Mouse (Mus musculus) midbrain, embryonic 10.5 days (tissue): Measurements from ENCODE around the gene Scube3. TPM values are rescaled to one million over a fixed set of nuclear protein-coding genes. Genes with fewer than 3 reads are reported as not detected.
"Not testable (repeated sequence)": the region's sequence is repeated elsewhere in the genome, so short reads cannot be mapped to it uniquely, and the experiment has no call there.

Experiments
- DNase-seq: peaks from one replicate; pipeline ENCODE4 v3.0.0-alpha.2; 2017; ENCODE audit warnings: low spot score
- H3K27ac ChIP-seq: fragments of 300-500 bp; sonication (generic); replicated peaks from 2 replicates; pipeline ENCODE4 v1.5.1; 2016; ENCODE audit warnings: mild to moderate bottlenecking
- H3K27me3 ChIP-seq: fragments of 300-500 bp; sonication (generic); 2 replicates; pipeline ENCODE4 v1.6.1; 2016; ENCODE audit warnings: low read depth, mild to moderate bottlenecking; ENCODE audit not compliant: poor library complexity, severe bottlenecking
- H3K36me3 ChIP-seq: fragments of 300-500 bp; sonication (generic); 2 replicates; pipeline ENCODE4 v1.6.1; 2016; ENCODE audit warnings: mild to moderate bottlenecking, moderate library complexity
- H3K4me1 ChIP-seq: fragments of 300-500 bp; sonication (generic); 2 replicates; pipeline ENCODE4 v1.6.1; 2016
- H3K4me3 ChIP-seq: fragments of 300-500 bp; sonication (generic); 2 replicates; pipeline ENCODE4 v1.5.1; 2016; ENCODE audit warnings: mild to moderate bottlenecking, moderate library complexity
- H3K9me3 ChIP-seq: fragments of 300-500 bp; sonication (generic); replicated peaks from 2 replicates; pipeline ENCODE4 v1.6.1; 2016; ENCODE audit warnings: mild to moderate bottlenecking
- WGBS: fragments of 180-500 bp; shearing (Covaris S2); methylation state at CpG from one replicate; pipeline ENCODE4 v1.1.7; 2016; 5-methylcytosine and 5-hydroxymethylcytosine counted together
- polyA plus RNA-seq: library from polyadenylated mRNA; unstranded; fragments of >200 nt; fragmentation: Nextera tagmentation; extraction: Ambion mirVana; gene quantifications from 2 replicates; pipeline ENCODE4 v1.2.1, GENCODE M21; 2016

The Scube3 gene
- polyA plus RNA-seq, 1 experiment from 2014 or later = 10.8 TPM

GRCm38 (mm10) chr17:28212391-28212790 lies 70.5 kb downstream of the Scube3 start:
- 0 out of 2 replicates have a peak overlapping the region, but pooled peaks have one; percentile 19 for H3K27ac ChIP-seq
- H3K36me3 ChIP-seq = no peaks in the 10 kb centered on the region
- DNase-seq = no peak
- no peak overlapping the region for H3K4me3 ChIP-seq
- 78% methylated on average over 9 of the region's 9 CpGs for WGBS
- peaks cover 23% of the 10 kb centered on the region for H3K27me3 ChIP-seq
- peaks cover 9% of the 10 kb centered on the region for H3K4me1 ChIP-seq
- H3K9me3 ChIP-seq = no peaks in the 10 kb centered on the region

GRCm38 (mm10) chr17:28213236-28213635 lies 71.3 kb downstream of the Scube3 start:
- H3K4me3 ChIP-seq = no peak overlapping the region
- H3K27ac ChIP-seq = no peak overlapping the region
- peaks cover 23% of the 10 kb centered on the region for H3K27me3 ChIP-seq
- DNase-seq = no peak
- 37% methylated on average over 4 of the region's 4 CpGs for WGBS
- H3K9me3 ChIP-seq = no peaks in the 10 kb centered on the region
- H3K36me3 ChIP-seq = no peaks in the 10 kb centered on the region
- peaks cover 10% of the 10 kb centered on the region for H3K4me1 ChIP-seq

GRCm38 (mm10) chr17:28216791-28217190 lies 74.8 kb downstream of the Scube3 start:
- H3K9me3 ChIP-seq = no peaks in the 10 kb centered on the region
- peaks cover 14% of the 10 kb centered on the region; the same call in 1 of the 2 replicates for H3K27me3 ChIP-seq
- H3K36me3 ChIP-seq = no peaks in the 10 kb centered on the region
- H3K4me1 ChIP-seq = peaks cover 13% of the 10 kb centered on the region
- H3K27ac ChIP-seq = no peak overlapping the region
- no peak for DNase-seq
- WGBS = 84% methylated on average over 9 of the region's 9 CpGs
- no peak overlapping the region for H3K4me3 ChIP-seq

- Histone ChIP-seq H3K36me3 (no peaks in the 10 kb centered on the region), H3K4me3 (peak overlapping the region; percentile 23; the same call in 1 of the 2 replicates), H3K27ac (peak overlapping the region; percentile 35), H3K27me3 (peaks cover 26% of the 10 kb centered on the region), H3K4me1 (peaks cover 16% of the 10 kb centered on the region), H3K9me3 (no peaks in the 10 kb centered on the region)
- DNase-seq = peak; percentile 26
- 28% methylated on average over 23 of the region's 23 CpGs for WGBS
Observed at GRCm38 (mm10) chr17:28217721-28218649, 76.0 kb downstream of the Scube3 start.

- not testable (repeated sequence) for DNase-seq, H3K9me3 ChIP-seq, H3K27ac ChIP-seq, H3K4me3 ChIP-seq, H3K36me3 ChIP-seq
- Histone ChIP-seq H3K27me3 (peaks cover 35% of the 10 kb centered on the region), H3K4me1 (peaks cover 37% of the 10 kb centered on the region)
- 94% methylated on average over 10 of the region's 10 CpGs for WGBS
Observed at GRCm38 (mm10) chr17:28222463-28222862, 80.5 kb downstream of the Scube3 start.

- no peaks in the 10 kb centered on the region for H3K9me3 ChIP-seq
- peak overlapping the region; percentile 69 for H3K4me3 ChIP-seq
- under 1% methylated on average over 46 of the region's 46 CpGs for WGBS
- H3K27me3 ChIP-seq = peaks cover 33% of the 10 kb centered on the region
- H3K27ac ChIP-seq = peak overlapping the region; percentile 89
- H3K4me1 ChIP-seq = peaks cover 30% of the 10 kb centered on the region
- no peaks in the 10 kb centered on the region for H3K36me3 ChIP-seq
- peak; percentile 93 for DNase-seq
Observed at GRCm38 (mm10) chr17:28223561-28224391, 81.8 kb downstream of the Scube3 start.

Other genes with a start within 250 kb of the Scube3 start
- 19.3 and 31.9 TPM in 2 replicates for gene Anks1, start 232.8 kb upstream of the Scube3 start, polyA plus RNA-seq
- 95.5 and 96.3 TPM in 2 replicates for gene Taf11, start 232.3 kb upstream of the Scube3 start, polyA plus RNA-seq
- gene Tcp11, start 61.5 kb upstream of the Scube3 start, polyA plus RNA-seq = 0.86 and 1.2 TPM in 2 replicates
- 32.4 and 38.0 TPM in 2 replicates for gene Zfp523, start 35.0 kb downstream of the Scube3 start, polyA plus RNA-seq
- 3.1 TPM in 2 replicates for gene Def6, start 65.6 kb downstream of the Scube3 start, polyA plus RNA-seq
- gene Ppard, start 90.6 kb downstream of the Scube3 start, polyA plus RNA-seq = 1.5 and 1.7 TPM in 2 replicates
- gene Fance, start 171.4 kb downstream of the Scube3 start, polyA plus RNA-seq = 28.2 and 30.8 TPM in 2 replicates
- 426 and 489 TPM in 2 replicates for gene Rpl10a, start 186.3 kb downstream of the Scube3 start, polyA plus RNA-seq
- gene Tead3, start 208.7 kb downstream of the Scube3 start, polyA plus RNA-seq = 5.0 and 5.2 TPM in 2 replicates
- gene Tulp1, start 223.1 kb downstream of the Scube3 start, polyA plus RNA-seq = 2.8 and 5.0 TPM in 2 replicates